Mouse (Mus musculus) kidney, postnatal 0 days (tissue): ENCODE results near the gene Fbxo44. TPM values are rescaled to one million over a fixed set of nuclear protein-coding genes. Genes with fewer than 3 reads are reported as not detected.

ENCODE experiments used
- ATAC-seq: fragments of 200-750 bp; cut with Nextera tagmentation; replicated peaks from 2 replicates; pipeline ENCODE4 v1.8.0; 2017; ENCODE audit warnings: low read depth, moderate number of reproducible peaks, moderate TSS enrichment, moderate library complexity; ENCODE audit not compliant: low FRiP score
- DNase-seq: peaks from one replicate; pipeline ENCODE4 v3.0.0-alpha.2; 2016; ENCODE audit warnings: low spot score
- H3K27ac ChIP-seq: fragments of 300-500 bp; sonication (generic); 2 replicates; pipeline ENCODE4 v1.5.1; 2014; ENCODE audit warnings: mild to moderate bottlenecking
- H3K27me3 ChIP-seq: fragments of 300-500 bp; sonication (generic); 2 replicates; pipeline ENCODE4 v1.6.1; 2014; ENCODE audit warnings: low read length, mixed read lengths; ENCODE audit not compliant: insufficient read depth
- H3K36me3 ChIP-seq: fragments of 300-500 bp; sonication (generic); 2 replicates; pipeline ENCODE4 v1.6.1; 2014; ENCODE audit warnings: low read length, mixed read lengths; ENCODE audit not compliant: insufficient read depth
- H3K4me1 ChIP-seq: fragments of 300-500 bp; sonication (generic); replicated peaks from 2 replicates; pipeline ENCODE4 v1.6.1; 2014; ENCODE audit warnings: antibody characterized with exemption, low read length, mixed read lengths; ENCODE audit not compliant: insufficient read depth
- H3K4me2 ChIP-seq: fragments of 300-500 bp; sonication (generic); 2 replicates; pipeline ENCODE4 v1.6.1; 2014; ENCODE audit warnings: mild to moderate bottlenecking, low read length, moderate library complexity, mixed read lengths
- H3K4me3 ChIP-seq: fragments of 300-500 bp; sonication (generic); replicated peaks from 2 replicates; pipeline ENCODE4 v1.5.1; 2014; ENCODE audit warnings: low read depth, low read length
- H3K9ac ChIP-seq: fragments of 300-500 bp; sonication (generic); 2 replicates; pipeline ENCODE4 v1.6.1; 2014; ENCODE audit warnings: low read depth, low read length
- H3K9me3 ChIP-seq: fragments of 300-500 bp; sonication (generic); replicated peaks from 2 replicates; pipeline ENCODE4 v1.6.1; 2016; ENCODE audit warnings: low read length, inconsistent platforms, mixed read lengths
- CTCF ChIP-seq: IDR thresholded peaks from 2 replicates; pipeline ENCODE4 v1.5.1; 2016; ENCODE audit warnings: antibody characterized with exemption, low read depth, mild to moderate bottlenecking, moderate library complexity
- WGBS: fragments of 180-500 bp; shearing (Covaris S2); extraction: QIAGEN DNeasy Blood & Tissue Kit; methylation state at CpG from one replicate; pipeline ENCODE4 v1.1.7; 2014; 5-methylcytosine and 5-hydroxymethylcytosine counted together
- polyA plus RNA-seq: library from polyadenylated mRNA; unstranded; fragments of >200 nt; fragmentation: Nextera tagmentation; extraction: Ambion mirVana; gene quantifications from 2 replicates; pipeline ENCODE4 v1.2.1, GENCODE M21; 2015

Gene Fbxo44
- polyA plus RNA-seq, 1 experiment from 2014 or later: 30.2 TPM

- DNase-seq: no peak
- H3K27me3 ChIP-seq: no peaks in the 10 kb centered on the region
- no peak for TF ChIP-seq CTCF
- no peaks in the 10 kb centered on the region for H3K4me1 ChIP-seq
- H3K4me2 ChIP-seq: no peak overlapping the region
- H3K36me3 ChIP-seq: no peaks in the 10 kb centered on the region
- WGBS: 76% methylated on average over 8 of the region's 8 CpGs
- H3K9ac ChIP-seq: no peak overlapping the region
- no peak for ATAC-seq
- no peak overlapping the region for H3K27ac ChIP-seq
- no peak overlapping the region for H3K4me3 ChIP-seq
- no peaks in the 10 kb centered on the region for H3K9me3 ChIP-seq
Measured at GRCm38 (mm10) chr4:148137503-148137902, 22.8 kb downstream of the Fbxo44 start.

DNA sequence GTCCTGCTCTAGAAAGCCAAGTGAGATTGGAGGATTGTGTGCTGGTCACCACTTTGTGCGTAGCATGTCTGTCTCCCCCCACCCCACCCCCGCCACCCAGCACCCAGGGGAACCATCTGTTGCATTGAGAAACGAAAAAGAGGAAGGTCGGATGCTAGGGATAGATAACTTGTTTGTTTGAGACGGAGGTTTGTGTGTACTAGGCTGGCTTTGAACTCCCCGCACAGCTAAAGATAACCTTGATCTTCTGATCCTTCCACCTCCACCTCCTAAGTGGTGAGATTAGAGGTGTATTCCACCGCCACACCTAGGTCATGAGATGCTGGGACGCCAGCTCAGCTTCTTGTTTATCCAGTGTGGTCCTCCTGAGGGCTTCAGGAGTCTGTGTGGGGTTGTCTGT lies 25.3 kb downstream of the Fbxo44 start:
- H3K9ac ChIP-seq: no peak overlapping the region
- H3K27me3 ChIP-seq: peaks cover 7% of the 10 kb centered on the region
- WGBS: 88% methylated on average over 8 of the region's 8 CpGs

DNA sequence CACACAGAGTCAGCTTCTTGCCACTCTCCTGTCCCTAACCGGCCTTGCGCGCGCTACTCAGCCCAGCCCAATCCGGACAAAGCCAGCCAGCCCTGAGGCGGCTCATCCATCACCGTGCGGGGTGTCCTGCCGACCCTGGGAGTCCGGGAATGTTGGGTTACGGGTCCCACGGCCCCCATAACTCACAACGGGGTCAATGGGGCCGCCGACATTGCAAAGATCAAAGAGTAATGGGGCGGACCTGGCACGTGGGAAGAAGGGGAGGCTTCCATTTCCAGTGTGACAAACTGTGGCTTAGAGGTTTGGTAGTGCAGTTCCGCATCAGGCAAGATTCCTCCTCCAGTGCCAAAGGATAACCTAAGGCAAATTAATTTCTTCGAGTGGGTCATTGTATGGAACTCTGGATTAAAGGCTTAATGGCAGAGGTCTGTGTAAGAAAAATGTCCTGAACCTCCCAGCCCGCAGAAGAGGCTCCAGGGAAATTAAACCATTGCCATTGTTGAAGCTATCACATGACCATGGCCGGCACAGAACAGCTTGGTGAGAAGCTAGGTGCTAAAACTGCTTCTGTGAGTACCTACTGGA lies 28.7 kb downstream of the Fbxo44 start:
- Histone ChIP-seq H3K9me3 (no peaks in the 10 kb centered on the region), H3K36me3 (no peaks in the 10 kb centered on the region), H3K4me2 (peak overlapping the region; percentile 99), H3K9ac (0 out of 2 replicates have a peak overlapping the region, but pooled peaks have one; percentile 69), H3K4me3 (peak overlapping the region; percentile 60; the same call in 1 of the 2 replicates), H3K4me1 (0 out of 2 replicates have a peak, but pooled peaks cover 9% of the 10 kb centered on the region), H3K27ac (no peak overlapping the region), H3K27me3 (peaks cover 20% of the 10 kb centered on the region)
- no peak for TF ChIP-seq CTCF
- peak; percentile 60 for ATAC-seq
- 1% methylated on average over 21 of the region's 21 CpGs for WGBS
- peak; percentile 37 for DNase-seq

More for the DNA sequence above, 25.3 kb downstream of the Fbxo44 start:
- ATAC-seq (no peak), DNase-seq (no peak)
- Histone ChIP-seq H3K4me1 (0 out of 2 replicates have a peak, but pooled peaks cover 9% of the 10 kb centered on the region), H3K4me2 (no peak overlapping the region), H3K27ac (no peak overlapping the region), H3K9me3 (no peaks in the 10 kb centered on the region), H3K36me3 (no peaks in the 10 kb centered on the region), H3K4me3 (no peak overlapping the region)
- TF ChIP-seq CTCF: no peak

GRCm38 (mm10) chr4:148130561-148131413 lies 29.5 kb downstream of the Fbxo44 start, which contains the start of gene Draxin:
TSS of gene Draxin (minus strand) at chr4:148130698.
- Histone ChIP-seq H3K4me1 (0 out of 2 replicates have a peak, but pooled peaks cover 9% of the 10 kb centered on the region), H3K27ac (0 out of 2 replicates have a peak within 1 kb of the TSS, but pooled peaks have one; percentile 19), H3K27me3 (peaks cover 20% of the 10 kb centered on the region), H3K36me3 (no peaks in the 10 kb centered on the region), H3K9me3 (no peaks in the 10 kb centered on the region), H3K4me3 (peak within 1 kb of the TSS; percentile 60), H3K4me2 (peak within 1 kb of the TSS; percentile 99), H3K9ac (peak within 1 kb of the TSS; percentile 69)
- DNase-seq: peak; percentile 79
- no peak for TF ChIP-seq CTCF
- peak; percentile 89 for ATAC-seq
- under 1% methylated on average over 81 of the region's 87 CpGs for WGBS

GRCm38 (mm10) chr4:148130133-148130532 lies 30.1 kb downstream of the Fbxo44 start, which contains the start of gene Mad2l2:
TSS of gene Mad2l2 (plus strand) at chr4:148130384.
- 0 out of 2 replicates have a peak within 1 kb of the TSS, but pooled peaks have one; percentile 19 for H3K27ac ChIP-seq
- H3K4me3 ChIP-seq: peak within 1 kb of the TSS; percentile 60
- peak within 1 kb of the TSS; percentile 69 for H3K9ac ChIP-seq
- DNase-seq: no peak
- H3K36me3 ChIP-seq: no peaks in the 10 kb centered on the region
- no peak; the same call in 1 of the 2 replicates for ATAC-seq
- H3K4me1 ChIP-seq: 0 out of 2 replicates have a peak, but pooled peaks cover 9% of the 10 kb centered on the region
- 1% methylated on average over 17 of the region's 18 CpGs for WGBS
- H3K9me3 ChIP-seq: no peaks in the 10 kb centered on the region
- H3K27me3 ChIP-seq: peaks cover 20% of the 10 kb centered on the region
- H3K4me2 ChIP-seq: peak within 1 kb of the TSS; percentile 99
- no peak for TF ChIP-seq CTCF

DNA sequence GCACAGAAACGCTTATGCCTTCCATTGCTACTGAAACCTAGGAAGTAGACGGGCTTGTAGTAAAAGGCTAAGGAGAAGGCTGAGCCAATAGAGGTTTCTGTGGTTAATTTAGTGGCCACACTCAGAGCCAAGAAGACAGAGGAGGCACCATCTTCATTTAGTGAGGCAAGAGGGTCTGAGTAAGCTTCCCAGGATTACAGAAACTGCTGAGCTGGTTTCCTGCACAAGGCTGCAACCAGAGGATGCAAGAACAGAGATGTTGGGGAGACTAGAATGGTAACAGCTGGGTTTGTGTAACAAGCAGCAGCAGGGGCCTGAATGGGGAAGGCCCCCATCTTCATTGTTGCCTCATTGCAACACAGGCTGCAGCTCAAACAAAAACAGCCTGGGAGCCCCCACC lies 31.6 kb downstream of the Fbxo44 start:
- H3K27ac ChIP-seq: no peak overlapping the region
- no peak for ATAC-seq
- no peak overlapping the region for H3K4me3 ChIP-seq
- TF ChIP-seq CTCF: no peak
- no peaks in the 10 kb centered on the region for H3K36me3 ChIP-seq
- H3K27me3 ChIP-seq: peaks cover 20% of the 10 kb centered on the region
- no peaks in the 10 kb centered on the region for H3K9me3 ChIP-seq
- no peak overlapping the region for H3K9ac ChIP-seq
- H3K4me1 ChIP-seq: 0 out of 2 replicates have a peak, but pooled peaks cover 9% of the 10 kb centered on the region
- DNase-seq: no peak
- 67% methylated on average over 2 of the region's 2 CpGs for WGBS
- H3K4me2 ChIP-seq: no peak overlapping the region
